Mouse (Mus musculus): ENCODE measurements around the gene Neu4. TPM values are rescaled to one million over a fixed set of nuclear protein-coding genes. Genes with fewer than 3 reads are reported as not detected.
"Not testable (repeated sequence)": the region's sequence is repeated elsewhere in the genome, so short reads cannot be mapped to it uniquely, and the experiment has no call there.

Gene Neu4
- total and polyA plus RNA-seq, 3 experiments: not detected

DNA sequence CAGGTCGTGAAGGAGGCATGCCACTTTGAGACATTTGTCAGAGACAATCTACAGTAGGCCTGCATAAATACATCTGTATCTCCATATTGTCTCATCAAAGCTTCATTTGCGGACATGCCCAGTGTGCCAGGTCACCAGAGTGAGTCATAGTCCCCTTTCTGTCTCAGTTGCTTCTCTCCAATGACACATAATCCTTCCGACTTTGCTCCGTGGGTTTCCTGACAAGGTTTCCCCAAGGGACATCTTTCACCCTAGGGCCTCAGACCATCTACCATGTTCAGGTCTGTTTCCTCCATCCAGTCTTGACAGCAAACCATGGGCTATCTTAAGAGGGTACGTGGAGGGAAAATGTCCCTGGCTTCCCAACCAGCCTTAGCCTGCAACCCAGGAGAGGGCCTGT lies 30.9 kb downstream of the Neu4 start:
- H3K9ac ChIP-seq (ENCODE audit: low read depth, low read length): no peak overlapping the region
- 73% methylated on average over 5 of the region's 5 CpGs for WGBS
- no peak for TF ChIP-seq EP300 (IDR thresholded peaks at IDR 0.05; ENCODE audit: insufficient read depth, low read depth, low read length)
- TF ChIP-seq POLR2A (IDR thresholded peaks at IDR 0.05; ENCODE audit: insufficient read depth, low read depth, low read length): no peak
- TF ChIP-seq CTCF (IDR thresholded peaks at IDR 0.05): no peak
- H3K27me3 ChIP-seq (ENCODE audit: control insufficient read depth, insufficient read depth, low read length): no peaks in the 10 kb centered on the region
- no peak for DNase-seq
- intact Hi-C loops (cut with DNase I): no loop called here
- H3K36me3 ChIP-seq (ENCODE audit: control insufficient read depth, insufficient read depth, low read length): no peaks in the 10 kb centered on the region
- H3K79me2 ChIP-seq (replicated peaks; ENCODE audit: control insufficient read depth, insufficient read depth, low read length): no peaks in the 10 kb centered on the region
- H3K27ac ChIP-seq: no peak overlapping the region
- no peak overlapping the region for H3K4me3 ChIP-seq
- no peaks in the 10 kb centered on the region for H3K4me1 ChIP-seq (ENCODE audit: control insufficient read depth, insufficient read depth, low read length)

- intact Hi-C loops (cut with DNase I): no loop called here
- Histone ChIP-seq H3K36me3 (ENCODE audit: control insufficient read depth, insufficient read depth, low read length) (no peaks in the 10 kb centered on the region), H3K4me3 (no peak within 1 kb of the TSS), H3K4me1 (ENCODE audit: control insufficient read depth, insufficient read depth, low read length) (no peaks in the 10 kb centered on the region), H3K9ac (ENCODE audit: low read depth, low read length) (no peak within 1 kb of the TSS), H3K27me3 (ENCODE audit: control insufficient read depth, insufficient read depth, low read length) (no peaks in the 10 kb centered on the region), H3K79me2 (replicated peaks; ENCODE audit: control insufficient read depth, insufficient read depth, low read length) (no peaks in the 10 kb centered on the region), H3K27ac (no peak within 1 kb of the TSS)
- DNase-seq: no peak
- TF ChIP-seq CTCF (IDR thresholded peaks at IDR 0.05): no peak
- TF ChIP-seq EP300 (IDR thresholded peaks at IDR 0.05; ENCODE audit: insufficient read depth, low read depth, low read length): no peak
- TF ChIP-seq POLR2A (IDR thresholded peaks at IDR 0.05; ENCODE audit: insufficient read depth, low read depth, low read length): no peak
- WGBS: 32% methylated on average over 5 of the region's 6 CpGs
Observed at GRCm38 (mm10) chr1:94052373-94052772, 32.1 kb downstream of the Neu4 start, which contains the start of gene Pdcd1. Pdcd1 (minus strand) TSS chr1:94052553.

GRCm38 (mm10) chr1:94053530-94054216 lies 33.4 kb downstream of the Neu4 start:
- WGBS: 62% methylated on average over 7 of the region's 7 CpGs
- no peak for TF ChIP-seq POLR2A (IDR thresholded peaks at IDR 0.05; ENCODE audit: insufficient read depth, low read depth, low read length)
- TF ChIP-seq CTCF (IDR thresholded peaks at IDR 0.05): no peak
- TF ChIP-seq EP300 (IDR thresholded peaks at IDR 0.05; ENCODE audit: insufficient read depth, low read depth, low read length): no peak
- peak in 1 of 2 experiments; percentile 13 for DNase-seq

GRCm38 (mm10) chr1:94054481-94054880 lies 34.2 kb downstream of the Neu4 start:
- Histone ChIP-seq H3K27me3 (ENCODE audit: control insufficient read depth, insufficient read depth, low read length) (no peaks in the 10 kb centered on the region), H3K4me1 (ENCODE audit: control insufficient read depth, insufficient read depth, low read length) (no peaks in the 10 kb centered on the region), H3K9ac (ENCODE audit: low read depth, low read length) (no peak overlapping the region), H3K4me3 (no peak overlapping the region), H3K79me2 (replicated peaks; ENCODE audit: control insufficient read depth, insufficient read depth, low read length) (no peaks in the 10 kb centered on the region), H3K27ac (no peak overlapping the region), H3K36me3 (ENCODE audit: control insufficient read depth, insufficient read depth, low read length) (no peaks in the 10 kb centered on the region)
- no peak for DNase-seq
- TF ChIP-seq CTCF (IDR thresholded peaks at IDR 0.05) (no peak), POLR2A (IDR thresholded peaks at IDR 0.05; ENCODE audit: insufficient read depth, low read depth, low read length) (no peak)
- 78% methylated on average over 1 of the region's 1 CpGs for whole genome bisulfite sequencing
- intact Hi-C loops (cut with DNase I): no loop called here

More at GRCm38 (mm10) chr1:94053530-94054216, 33.4 kb downstream of the Neu4 start:
- Histone ChIP-seq H3K4me3 (no peak overlapping the region), H3K79me2 (replicated peaks; ENCODE audit: control insufficient read depth, insufficient read depth, low read length) (no peaks in the 10 kb centered on the region), H3K36me3 (ENCODE audit: control insufficient read depth, insufficient read depth, low read length) (no peaks in the 10 kb centered on the region), H3K27ac (no peak overlapping the region), H3K9ac (ENCODE audit: low read depth, low read length) (no peak overlapping the region), H3K27me3 (ENCODE audit: control insufficient read depth, insufficient read depth, low read length) (no peaks in the 10 kb centered on the region), H3K4me1 (ENCODE audit: control insufficient read depth, insufficient read depth, low read length) (no peaks in the 10 kb centered on the region)
- intact Hi-C loops (cut with DNase I): no loop called here

DNA sequence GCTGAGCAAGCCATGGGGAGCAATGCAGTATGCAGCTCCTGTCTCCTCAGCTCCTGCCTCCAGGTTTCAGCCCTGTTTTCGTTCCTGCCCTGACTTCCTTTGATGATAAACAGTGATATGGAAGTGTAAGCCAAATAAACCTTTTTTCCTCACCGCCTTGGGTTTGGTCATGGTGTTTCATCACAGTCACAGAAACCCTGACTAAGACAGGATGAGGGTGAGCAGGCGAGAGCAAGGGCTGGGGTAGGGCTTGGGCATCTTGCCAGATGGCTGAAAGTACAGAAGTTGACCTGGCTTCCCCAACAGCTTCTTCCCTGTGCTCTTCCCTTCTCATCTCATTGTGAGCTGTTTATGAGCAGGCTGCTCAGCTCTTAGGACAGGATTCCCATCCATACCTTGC lies 35.7 kb downstream of the Neu4 start:
- intact Hi-C loops (cut with DNase I): no loop called here
- WGBS: 25% methylated on average over 3 of the region's 3 CpGs
- H3K9ac ChIP-seq (ENCODE audit: low read depth, low read length): no peak overlapping the region
- no peaks in the 10 kb centered on the region for H3K4me1 ChIP-seq (ENCODE audit: control insufficient read depth, insufficient read depth, low read length)
- no peak overlapping the region for H3K27ac ChIP-seq
- no peak for DNase-seq
- H3K27me3 ChIP-seq (ENCODE audit: control insufficient read depth, insufficient read depth, low read length): no peaks in the 10 kb centered on the region
- H3K4me3 ChIP-seq: no peak overlapping the region
- H3K36me3 ChIP-seq (ENCODE audit: control insufficient read depth, insufficient read depth, low read length): no peaks in the 10 kb centered on the region
- H3K79me2 ChIP-seq (replicated peaks; ENCODE audit: control insufficient read depth, insufficient read depth, low read length): no peaks in the 10 kb centered on the region
- no peak for TF ChIP-seq CTCF (IDR thresholded peaks at IDR 0.05)
- no peak for TF ChIP-seq POLR2A (IDR thresholded peaks at IDR 0.05; ENCODE audit: insufficient read depth, low read depth, low read length)
- TF ChIP-seq EP300 (IDR thresholded peaks at IDR 0.05; ENCODE audit: insufficient read depth, low read depth, low read length): no peak

DNA sequence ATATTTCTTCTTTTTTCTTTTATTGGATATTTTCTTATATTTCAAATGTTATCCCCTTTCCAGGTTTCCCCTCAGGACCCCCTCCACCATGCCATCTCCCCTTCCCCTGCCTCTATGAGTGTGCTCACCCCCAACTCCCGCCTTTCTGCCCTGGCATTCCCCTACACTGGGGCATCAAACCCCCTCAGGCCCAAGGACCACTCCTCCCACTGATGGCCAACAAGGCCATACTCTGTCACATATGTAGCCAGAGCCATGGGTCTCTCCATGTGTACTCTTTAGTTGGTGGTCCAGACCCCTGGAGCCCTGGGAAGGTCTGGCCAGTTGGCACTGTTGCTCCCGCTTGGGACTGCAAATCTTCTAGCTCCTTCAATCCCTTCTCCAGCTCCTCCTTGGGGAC lies 37.1 kb downstream of the Neu4 start:
- Histone ChIP-seq H3K4me1 (ENCODE audit: control insufficient read depth, insufficient read depth, low read length) (no peaks in the 10 kb centered on the region), H3K79me2 (replicated peaks; ENCODE audit: control insufficient read depth, insufficient read depth, low read length) (no peaks in the 10 kb centered on the region), H3K36me3 (ENCODE audit: control insufficient read depth, insufficient read depth, low read length) (no peaks in the 10 kb centered on the region), H3K4me3 (no peak overlapping the region), H3K27me3 (ENCODE audit: control insufficient read depth, insufficient read depth, low read length) (no peaks in the 10 kb centered on the region; the same call in 1 of the 2 replicates), H3K27ac (no peak overlapping the region), H3K9ac (ENCODE audit: low read depth, low read length) (no peak overlapping the region)
- DNase-seq: no peak
- intact Hi-C loops (cut with DNase I): no loop called here
- no peak for TF ChIP-seq POLR2A (IDR thresholded peaks at IDR 0.05; ENCODE audit: insufficient read depth, low read depth, low read length)
- no peak for TF ChIP-seq CTCF (IDR thresholded peaks at IDR 0.05)
- TF ChIP-seq EP300 (IDR thresholded peaks at IDR 0.05; ENCODE audit: insufficient read depth, low read depth, low read length): no peak
- 96% methylated on average over 2 of the region's 2 CpGs for WGBS

GRCm38 (mm10) chr1:94058281-94058680 lies 38.0 kb downstream of the Neu4 start:
- WGBS: 72% methylated on average over 1 of the region's 1 CpGs
- H3K79me2 ChIP-seq (replicated peaks; ENCODE audit: control insufficient read depth, insufficient read depth, low read length); H3K9ac ChIP-seq (ENCODE audit: low read depth, low read length); DNase-seq; H3K27ac ChIP-seq; H3K27me3 ChIP-seq (ENCODE audit: control insufficient read depth, insufficient read depth, low read length); H3K36me3 ChIP-seq (ENCODE audit: control insufficient read depth, insufficient read depth, low read length); intact Hi-C loops (cut with DNase I); H3K4me3 ChIP-seq; H3K4me1 ChIP-seq (ENCODE audit: control insufficient read depth, insufficient read depth, low read length): not testable (repeated sequence)

Measured in heart, adult 2 months (tissue).